Mouse (Mus musculus) lung, embryonic 14.5 days (tissue): ENCODE measurements around the gene Cacnb2. TPM values are rescaled to one million over a fixed set of nuclear protein-coding genes. Genes with fewer than 3 reads are reported as not detected.

Experiments
- ATAC-seq: fragments of 200-750 bp; cut with Nextera tagmentation; 2 replicates; pipeline ENCODE4 v1.8.0; 2017; ENCODE audit warnings: mild to moderate bottlenecking, moderate TSS enrichment, moderate library complexity; ENCODE audit not compliant: insufficient read depth
- DNase-seq: peaks from one replicate; pipeline ENCODE4 v3.0.0-alpha.2; 2015
- H3K27ac ChIP-seq: fragments of 300-500 bp; sonication (generic); 2 replicates; pipeline ENCODE4 v1.5.1; 2014; ENCODE audit warnings: low read depth, mild to moderate bottlenecking, moderate library complexity
- H3K27me3 ChIP-seq: fragments of 300-500 bp; sonication (generic); 2 replicates; pipeline ENCODE4 v1.6.1; 2014; ENCODE audit warnings: low read length, control low read depth; ENCODE audit not compliant: insufficient read depth
- H3K36me3 ChIP-seq: fragments of 300-500 bp; sonication (generic); 2 replicates; pipeline ENCODE4 v1.6.1; 2014; ENCODE audit warnings: control low read depth; ENCODE audit not compliant: insufficient read depth
- H3K4me1 ChIP-seq: fragments of 300-500 bp; sonication (generic); 2 replicates; pipeline ENCODE4 v1.6.1; 2014; ENCODE audit warnings: antibody characterized with exemption, control low read depth; ENCODE audit not compliant: insufficient read depth
- H3K4me2 ChIP-seq: fragments of 300-500 bp; sonication (generic); 2 replicates; pipeline ENCODE4 v1.6.1; 2014; ENCODE audit warnings: mild to moderate bottlenecking
- H3K4me3 ChIP-seq: fragments of 300-500 bp; sonication (generic); 2 replicates; pipeline ENCODE4 v1.5.1; 2014; ENCODE audit warnings: low read depth, low read length
- H3K9ac ChIP-seq: fragments of 300-500 bp; sonication (generic); 2 replicates; pipeline ENCODE4 v1.6.1; 2014
- H3K9me3 ChIP-seq: fragments of 300-500 bp; sonication (generic); 2 replicates; pipeline ENCODE4 v1.6.1; 2016; ENCODE audit warnings: low read depth, low read length, control low read depth
- CTCF ChIP-seq: IDR thresholded peaks from 2 replicates; pipeline ENCODE4 v1.5.1; 2016; ENCODE audit warnings: antibody characterized with exemption, low read depth
- WGBS: fragments of 180-500 bp; shearing (Covaris S2); extraction: QIAGEN DNeasy Blood & Tissue Kit; methylation state at CpG from one replicate; pipeline ENCODE4 v1.1.7; 2014; 5-methylcytosine and 5-hydroxymethylcytosine counted together
- polyA plus RNA-seq: library from polyadenylated mRNA; unstranded; fragments of >200 nt; fragmentation: Nextera tagmentation; extraction: Ambion mirVana; gene quantifications from 2 replicates; pipeline ENCODE4 v1.2.1, GENCODE M21; 2014

The Cacnb2 gene
- polyA plus RNA-seq, 1 experiment from 2014 or later: 9.8 TPM

DNA sequence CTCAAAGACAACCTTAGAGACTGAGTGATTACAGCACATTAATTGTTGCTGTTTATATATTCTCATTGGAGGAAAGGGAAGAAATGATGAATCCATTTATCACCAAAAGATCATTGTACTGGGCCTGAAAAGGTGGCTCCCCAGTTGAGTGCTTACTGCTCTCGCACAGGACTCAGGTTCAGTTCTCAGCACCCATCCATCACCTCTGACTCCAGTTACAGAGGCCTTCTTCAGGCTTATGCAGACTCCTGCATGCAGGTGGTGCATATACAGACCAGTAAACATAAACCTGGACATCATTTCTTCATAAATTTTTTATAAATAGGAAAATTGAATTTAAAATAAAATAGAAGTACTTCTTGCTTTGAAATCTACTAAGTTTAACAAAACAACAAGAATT lies 405.2 kb downstream of the Cacnb2 start:
- H3K27ac ChIP-seq: no peak overlapping the region
- no peaks in the 10 kb centered on the region for H3K27me3 ChIP-seq
- H3K36me3 ChIP-seq: 0 out of 2 replicates have a peak, but pooled peaks cover 4% of the 10 kb centered on the region
- H3K9me3 ChIP-seq: no peaks in the 10 kb centered on the region; the same call in 1 of the 2 replicates
- no peak for ATAC-seq
- TF ChIP-seq CTCF: no peak
- no peak overlapping the region for H3K9ac ChIP-seq
- DNase-seq: no peak
- no peak overlapping the region for H3K4me3 ChIP-seq
- no peak overlapping the region for H3K4me2 ChIP-seq
- no peaks in the 10 kb centered on the region for H3K4me1 ChIP-seq
- 85% methylated on average over 1 of the region's 1 CpGs for WGBS

DNA sequence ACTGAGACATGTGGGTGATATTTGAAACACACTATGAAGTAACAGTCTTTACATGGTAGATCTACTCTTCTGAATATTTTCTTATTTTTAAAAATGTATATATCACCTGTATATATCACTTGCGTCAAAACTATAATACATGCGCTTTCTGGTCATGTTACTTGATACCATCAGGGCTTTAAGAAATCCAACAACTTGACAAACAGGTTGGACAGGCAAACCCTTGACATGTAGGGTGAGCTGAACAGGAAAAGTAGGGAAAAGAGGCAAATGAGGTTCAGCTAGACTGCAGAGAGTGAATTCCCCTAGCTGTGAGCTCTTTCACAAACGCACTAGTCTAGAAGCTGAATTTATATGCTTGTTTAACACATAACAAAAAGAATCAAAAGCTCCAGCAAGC lies 423.9 kb downstream of the Cacnb2 start:
- no peak for ATAC-seq

DNA sequence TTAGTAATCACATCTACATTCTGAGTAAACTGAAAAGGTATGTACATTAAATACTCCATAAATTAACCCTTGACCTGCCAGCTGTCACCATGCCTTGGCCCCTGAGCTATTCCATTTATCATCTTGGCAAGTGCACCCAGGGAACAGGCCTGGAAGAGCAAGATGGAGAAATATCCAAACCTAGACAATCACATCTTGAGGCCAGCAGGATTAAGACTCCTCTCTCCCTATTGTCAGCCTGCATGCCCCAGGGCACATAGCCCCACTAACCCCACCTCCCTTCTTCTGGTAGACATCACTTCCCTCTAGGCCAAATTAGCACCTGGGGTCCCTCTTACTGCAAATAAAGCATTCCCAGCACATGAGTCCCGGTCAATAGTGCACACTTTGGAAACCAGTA lies 424.9 kb downstream of the Cacnb2 start:
- H3K4me3 ChIP-seq: no peak overlapping the region
- H3K27ac ChIP-seq: no peak overlapping the region
- WGBS: 80% methylated on average over 1 of the region's 1 CpGs

More for the DNA sequence above, 423.9 kb downstream of the Cacnb2 start:
- Histone ChIP-seq H3K36me3 (0 out of 2 replicates have a peak, but pooled peaks cover 2% of the 10 kb centered on the region), H3K27ac (no peak overlapping the region), H3K4me2 (no peak overlapping the region), H3K9ac (no peak overlapping the region), H3K4me1 (no peaks in the 10 kb centered on the region), H3K9me3 (no peaks in the 10 kb centered on the region), H3K27me3 (no peaks in the 10 kb centered on the region), H3K4me3 (no peak overlapping the region)
- DNase-seq: peak; percentile 27
- 77% methylated on average over 3 of the region's 3 CpGs for WGBS
- no peak for TF ChIP-seq CTCF

More for the DNA sequence above, 424.9 kb downstream of the Cacnb2 start:
- no peak overlapping the region for H3K9ac ChIP-seq
- no peaks in the 10 kb centered on the region for H3K27me3 ChIP-seq
- no peak for DNase-seq
- no peaks in the 10 kb centered on the region for H3K4me1 ChIP-seq
- no peak overlapping the region for H3K4me2 ChIP-seq
- H3K9me3 ChIP-seq: no peaks in the 10 kb centered on the region
- ATAC-seq: no peak
- TF ChIP-seq CTCF: no peak
- 0 out of 2 replicates have a peak, but pooled peaks cover 6% of the 10 kb centered on the region for H3K36me3 ChIP-seq

Other genes with a start within 250 kb of the Cacnb2 start
- gene Slc39a12, start 214.8 kb upstream of the Cacnb2 start, polyA plus RNA-seq: 0.09 and 0.11 TPM in 2 replicates